Mouse (Mus musculus) kidney, embryonic 16.5 days (tissue): ENCODE data around the gene Stat6. TPM values are rescaled to one million over a fixed set of nuclear protein-coding genes. Genes with fewer than 3 reads are reported as not detected.

Experiments used
- ATAC-seq: fragments of 200-750 bp; cut with Nextera tagmentation; 2 replicates; pipeline ENCODE4 v1.8.0; 2017; ENCODE audit warnings: moderate TSS enrichment; ENCODE audit not compliant: low FRiP score, low TSS enrichment
- H3K27ac ChIP-seq: fragments of 300-500 bp; sonication (generic); 2 replicates; pipeline ENCODE4 v1.5.1; 2014; ENCODE audit warnings: low read length
- H3K27me3 ChIP-seq: fragments of 300-500 bp; sonication (generic); 2 replicates; pipeline ENCODE4 v1.6.1; 2014; ENCODE audit warnings: low read length, control low read depth, mixed read lengths; ENCODE audit not compliant: insufficient read depth
- H3K36me3 ChIP-seq: fragments of 300-500 bp; sonication (generic); 2 replicates; pipeline ENCODE4 v1.6.1; 2014; ENCODE audit warnings: low read length, control low read depth, mixed read lengths; ENCODE audit not compliant: insufficient read depth
- H3K4me1 ChIP-seq: fragments of 300-500 bp; sonication (generic); 2 replicates; pipeline ENCODE4 v1.6.1; 2014; ENCODE audit warnings: low read length, control low read depth, mixed read lengths; ENCODE audit not compliant: insufficient read depth
- H3K4me2 ChIP-seq: fragments of 300-500 bp; sonication (generic); replicated peaks from 2 replicates; pipeline ENCODE4 v1.6.1; 2014; ENCODE audit warnings: low read depth, low read length
- H3K4me3 ChIP-seq: fragments of 300-500 bp; sonication (generic); 2 replicates; pipeline ENCODE4 v1.5.1; 2014; ENCODE audit warnings: mild to moderate bottlenecking, low read length
- H3K9ac ChIP-seq: fragments of 300-500 bp; sonication (generic); replicated peaks from 2 replicates; pipeline ENCODE4 v1.6.1; 2014; ENCODE audit warnings: low read length
- H3K9me3 ChIP-seq: fragments of 300-500 bp; sonication (generic); 2 replicates; pipeline ENCODE4 v1.6.1; 2016; ENCODE audit warnings: low read length, control low read depth
- WGBS: fragments of 180-500 bp; shearing (Covaris S2); extraction: QIAGEN DNeasy Blood & Tissue Kit; methylation state at CpG from one replicate; pipeline ENCODE4 v1.1.7; 2014; 5-methylcytosine and 5-hydroxymethylcytosine counted together
- polyA plus RNA-seq: library from polyadenylated mRNA; unstranded; fragments of >200 nt; fragmentation: Nextera tagmentation; extraction: Ambion mirVana; gene quantifications from 2 replicates; pipeline ENCODE4 v1.2.1, GENCODE M21; 2015

The Stat6 gene
- polyA plus RNA-seq, 1 experiment from 2014 or later = 37.4 TPM

- peaks cover 12% of the 10 kb centered on the region; the same call in 1 of the 2 replicates for H3K36me3 ChIP-seq
- peaks cover 73% of the 10 kb centered on the region for H3K4me1 ChIP-seq
- H3K4me2 ChIP-seq = peak overlapping the region; percentile 80
- no peaks in the 10 kb centered on the region for H3K9me3 ChIP-seq
- H3K27me3 ChIP-seq = no peaks in the 10 kb centered on the region
- peak overlapping the region; percentile 29 for H3K4me3 ChIP-seq
- WGBS = 18% methylated on average over 14 of the region's 14 CpGs
- ATAC-seq = no peak
- H3K9ac ChIP-seq = peak overlapping the region; percentile 53
- H3K27ac ChIP-seq = peak overlapping the region; percentile 91
These were observed 18.6 kb downstream of the Stat6 start for GRCm38 (mm10) chr10:127661291-127661914.

- peak overlapping the region; percentile 91 for H3K27ac ChIP-seq
- H3K27me3 ChIP-seq = no peaks in the 10 kb centered on the region
- H3K9ac ChIP-seq = peak overlapping the region; percentile 53
- peak overlapping the region; percentile 80 for H3K4me2 ChIP-seq
- 3% methylated on average over 16 of the region's 16 CpGs for WGBS
- peak; percentile 23; the same call in 1 of the 2 replicates for ATAC-seq
- peak overlapping the region; percentile 29 for H3K4me3 ChIP-seq
- H3K4me1 ChIP-seq = peaks cover 73% of the 10 kb centered on the region
- peaks cover 12% of the 10 kb centered on the region; the same call in 1 of the 2 replicates for H3K36me3 ChIP-seq
- H3K9me3 ChIP-seq = no peaks in the 10 kb centered on the region
These were observed 19.3 kb downstream of the Stat6 start for GRCm38 (mm10) chr10:127661915-127662663.

GRCm38 (mm10) chr10:127662666-127663253, 20.0 kb downstream of the Stat6 start:
- 19% methylated on average over 19 of the region's 19 CpGs for WGBS
- Histone ChIP-seq H3K9me3 (no peaks in the 10 kb centered on the region), H3K27ac (peak overlapping the region; percentile 91), H3K27me3 (no peaks in the 10 kb centered on the region), H3K4me2 (peak overlapping the region; percentile 80), H3K9ac (peak overlapping the region; percentile 53), H3K4me3 (peak overlapping the region; percentile 29), H3K36me3 (peaks cover 12% of the 10 kb centered on the region; the same call in 1 of the 2 replicates), H3K4me1 (peaks cover 73% of the 10 kb centered on the region)
- ATAC-seq = no peak

GRCm38 (mm10) chr10:127663590-127663989, 20.8 kb downstream of the Stat6 start:
- H3K9ac ChIP-seq = peak overlapping the region; percentile 53

GRCm38 (mm10) chr10:127664166-127664565, 21.4 kb downstream of the Stat6 start:
- Histone ChIP-seq H3K9ac (peak overlapping the region; percentile 75), H3K27ac (no peak overlapping the region), H3K4me1 (peaks cover 70% of the 10 kb centered on the region), H3K27me3 (no peaks in the 10 kb centered on the region), H3K36me3 (peaks cover 12% of the 10 kb centered on the region; the same call in 1 of the 2 replicates), H3K4me3 (peak overlapping the region; percentile 62), H3K4me2 (peak overlapping the region; percentile 80), H3K9me3 (no peaks in the 10 kb centered on the region)
- no peak for ATAC-seq
- 48% methylated on average over 16 of the region's 16 CpGs for WGBS

More at GRCm38 (mm10) chr10:127663590-127663989, 20.8 kb downstream of the Stat6 start:
- H3K27ac ChIP-seq = no peak overlapping the region
- 28% methylated on average over 5 of the region's 5 CpGs for WGBS
- peaks cover 72% of the 10 kb centered on the region for H3K4me1 ChIP-seq
- no peak for ATAC-seq
- no peaks in the 10 kb centered on the region for H3K9me3 ChIP-seq
- H3K4me2 ChIP-seq = peak overlapping the region; percentile 80
- H3K27me3 ChIP-seq = no peaks in the 10 kb centered on the region
- peak overlapping the region; percentile 62; the same call in 1 of the 2 replicates for H3K4me3 ChIP-seq
- H3K36me3 ChIP-seq = peaks cover 12% of the 10 kb centered on the region; the same call in 1 of the 2 replicates

GRCm38 (mm10) chr10:127664891-127665290, 22.1 kb downstream of the Stat6 start:
- Histone ChIP-seq H3K9ac (peak overlapping the region; percentile 75), H3K4me2 (peak overlapping the region; percentile 80), H3K36me3 (peaks cover 9% of the 10 kb centered on the region; the same call in 1 of the 2 replicates), H3K27me3 (no peaks in the 10 kb centered on the region), H3K9me3 (no peaks in the 10 kb centered on the region), H3K4me1 (peaks cover 69% of the 10 kb centered on the region), H3K27ac (peak overlapping the region; percentile 98; the same call in 1 of the 2 replicates), H3K4me3 (peak overlapping the region; percentile 62)
- 26% methylated on average over 13 of the region's 13 CpGs for WGBS
- ATAC-seq = no peak

GRCm38 (mm10) chr10:127665366-127666181, 22.8 kb downstream of the Stat6 start:
- no peak for ATAC-seq
- peak overlapping the region; percentile 98 for H3K27ac ChIP-seq
- WGBS = 7% methylated on average over 14 of the region's 14 CpGs
- peaks cover 71% of the 10 kb centered on the region for H3K4me1 ChIP-seq
- peak overlapping the region; percentile 75 for H3K9ac ChIP-seq
- peaks cover 9% of the 10 kb centered on the region; the same call in 1 of the 2 replicates for H3K36me3 ChIP-seq
- H3K4me2 ChIP-seq = peak overlapping the region; percentile 80
- no peaks in the 10 kb centered on the region for H3K27me3 ChIP-seq
- H3K9me3 ChIP-seq = no peaks in the 10 kb centered on the region
- H3K4me3 ChIP-seq = peak overlapping the region; percentile 62

GRCm38 (mm10) chr10:127666501-127667268, 23.9 kb downstream of the Stat6 start, which contains the start of gene Nemp1:
Nemp1 (plus strand) TSS chr10:127666901.
- under 1% methylated on average over 65 of the region's 73 CpGs for WGBS
- Histone ChIP-seq H3K4me3 (peak within 1 kb of the TSS; percentile 62), H3K4me2 (peak within 1 kb of the TSS; percentile 80), H3K27ac (peak within 1 kb of the TSS; percentile 98), H3K27me3 (no peaks in the 10 kb centered on the region), H3K4me1 (peaks cover 60% of the 10 kb centered on the region), H3K9me3 (no peaks in the 10 kb centered on the region), H3K36me3 (peaks cover 4% of the 10 kb centered on the region; the same call in 1 of the 2 replicates), H3K9ac (peak within 1 kb of the TSS; percentile 75)
- ATAC-seq = peak; percentile 76
